Mouse (Mus musculus): ENCODE data around the gene Lmo7.

- no peak for TF ChIP-seq POLR2A (IDR thresholded peaks at IDR 0.05; ENCODE audit: control insufficient read depth, low read depth, low read length)
- no peak for TF ChIP-seq CTCF (IDR thresholded peaks at IDR 0.05; ENCODE audit: control insufficient read depth, insufficient read depth, insufficient replicate concordance, low read depth, low read length)
Observed at GRCm38 (mm10) chr14:101714414-101714813, 15.3 kb upstream of the Lmo7 start.
